Mouse (Mus musculus) midbrain, embryonic 12.5 days (tissue): ENCODE measurements around the gene Zbtb8b. TPM values are rescaled to one million over a fixed set of nuclear protein-coding genes. Genes with fewer than 3 reads are reported as not detected.
"Not testable (repeated sequence)": the region's sequence is repeated elsewhere in the genome, so short reads cannot be mapped to it uniquely, and the experiment has no call there.

Source experiments
- ATAC-seq: fragments of 200-750 bp; cut with Nextera tagmentation; 2 replicates; pipeline ENCODE4 v1.8.0; 2017; ENCODE audit warnings: low read depth, moderate TSS enrichment, moderate library complexity; ENCODE audit not compliant: low FRiP score
- H3K27ac ChIP-seq: fragments of 300-500 bp; sonication (generic); replicated peaks from 2 replicates; pipeline ENCODE4 v1.5.1; 2016; ENCODE audit warnings: mild to moderate bottlenecking
- H3K27me3 ChIP-seq: fragments of 300-500 bp; sonication (generic); 2 replicates; pipeline ENCODE4 v1.6.1; 2016; ENCODE audit warnings: mild to moderate bottlenecking
- H3K36me3 ChIP-seq: fragments of 300-500 bp; sonication (generic); 2 replicates; pipeline ENCODE4 v1.6.1; 2016
- H3K4me1 ChIP-seq: fragments of 300-500 bp; sonication (generic); 2 replicates; pipeline ENCODE4 v1.6.1; 2016
- H3K4me2 ChIP-seq: fragments of 300-500 bp; sonication (generic); replicated peaks from 2 replicates; pipeline ENCODE4 v1.6.1; 2016; ENCODE audit warnings: mild to moderate bottlenecking, moderate library complexity
- H3K4me3 ChIP-seq: fragments of 300-500 bp; sonication (generic); 2 replicates; pipeline ENCODE4 v1.5.1; 2016; ENCODE audit warnings: mild to moderate bottlenecking
- H3K9ac ChIP-seq: fragments of 300-500 bp; sonication (generic); replicated peaks from 2 replicates; pipeline ENCODE4 v1.6.1; 2016; ENCODE audit warnings: mild to moderate bottlenecking, moderate library complexity
- H3K9me3 ChIP-seq: fragments of 300-500 bp; sonication (generic); 2 replicates; pipeline ENCODE4 v1.6.1; 2016; ENCODE audit warnings: mild to moderate bottlenecking
- WGBS: fragments of 180-500 bp; shearing (Covaris S2); methylation state at CpG from one replicate; pipeline ENCODE4 v1.1.7; 2016; 5-methylcytosine and 5-hydroxymethylcytosine counted together
- polyA plus RNA-seq: library from polyadenylated mRNA; unstranded; fragments of >200 nt; fragmentation: Nextera tagmentation; extraction: Ambion mirVana; gene quantifications from 2 replicates; pipeline ENCODE4 v1.2.1, GENCODE M21; 2016

Gene Zbtb8b
- 4.1 and 5.0 TPM in 2 replicates for polyA plus RNA-seq

GRCm38 (mm10) chr4:129440340-129441063 lies at the start of gene Zbtb8b:
Zbtb8b (minus strand) TSS chr4:129440853.
- peak within 1 kb of the TSS; percentile 57 for H3K9ac ChIP-seq
- H3K4me2 ChIP-seq, result peak within 1 kb of the TSS; percentile 60
- peaks cover 6% of the 10 kb centered on the region; the same call in 1 of the 2 replicates for H3K4me1 ChIP-seq
- peak; percentile 87 for ATAC-seq
- no peaks in the 10 kb centered on the region for H3K36me3 ChIP-seq
- H3K27ac ChIP-seq, result no peak within 1 kb of the TSS
- peaks cover 41% of the 10 kb centered on the region for H3K27me3 ChIP-seq
- WGBS, result 1% methylated on average over 33 of the region's 33 CpGs
- no peaks in the 10 kb centered on the region for H3K9me3 ChIP-seq
- H3K4me3 ChIP-seq, result peak within 1 kb of the TSS; percentile 52

GRCm38 (mm10) chr4:129481090-129481489 lies 40.4 kb upstream of the Zbtb8b start:
- Histone ChIP-seq H3K9ac (no peak overlapping the region), H3K4me2 (no peak overlapping the region), H3K4me1 (no peaks in the 10 kb centered on the region), H3K36me3 (peaks cover 90% of the 10 kb centered on the region), H3K9me3 (no peaks in the 10 kb centered on the region), H3K27ac (no peak overlapping the region), H3K27me3 (no peaks in the 10 kb centered on the region), H3K4me3 (no peak overlapping the region)
- no peak for ATAC-seq
- WGBS, result 93% methylated on average over 1 of the region's 1 CpGs

- H3K36me3 ChIP-seq, result peaks cover 88% of the 10 kb centered on the region
- no peaks in the 10 kb centered on the region for H3K9me3 ChIP-seq
- H3K4me2 ChIP-seq, result no peak overlapping the region
- H3K9ac ChIP-seq, result no peak overlapping the region
- no peaks in the 10 kb centered on the region for H3K27me3 ChIP-seq
- WGBS, result 90% methylated on average over 3 of the region's 3 CpGs
- H3K4me3 ChIP-seq, result no peak overlapping the region
- ATAC-seq, result no peak
- H3K27ac ChIP-seq, result no peak overlapping the region
- no peaks in the 10 kb centered on the region for H3K4me1 ChIP-seq
Observed at GRCm38 (mm10) chr4:129479863-129480262, 39.2 kb upstream of the Zbtb8b start.

- H3K36me3 ChIP-seq, result peaks cover 90% of the 10 kb centered on the region
- H3K9ac ChIP-seq, result no peak overlapping the region
- H3K4me2 ChIP-seq, result no peak overlapping the region
- no peak overlapping the region for H3K27ac ChIP-seq
- H3K27me3 ChIP-seq, result no peaks in the 10 kb centered on the region
- 94% methylated on average over 11 of the region's 11 CpGs for WGBS
- H3K4me3 ChIP-seq, result no peak overlapping the region
- no peak for ATAC-seq
- no peaks in the 10 kb centered on the region for H3K9me3 ChIP-seq
- H3K4me1 ChIP-seq, result no peaks in the 10 kb centered on the region
Observed at GRCm38 (mm10) chr4:129476047-129476446, 35.4 kb upstream of the Zbtb8b start.

GRCm38 (mm10) chr4:129464286-129464815 lies 23.7 kb upstream of the Zbtb8b start:
- Histone ChIP-seq H3K9me3 (no peaks in the 10 kb centered on the region), H3K27me3 (no peaks in the 10 kb centered on the region), H3K36me3 (peaks cover 54% of the 10 kb centered on the region), H3K4me3 (no peak overlapping the region), H3K4me2 (no peak overlapping the region), H3K4me1 (peaks cover 11% of the 10 kb centered on the region), H3K9ac (no peak overlapping the region), H3K27ac (no peak overlapping the region)
- no peak for ATAC-seq
- 77% methylated on average over 4 of the region's 4 CpGs for WGBS

- no peak overlapping the region for H3K9ac ChIP-seq
- WGBS, result 87% methylated on average over 24 of the region's 24 CpGs
- 0 out of 2 replicates have a peak overlapping the region, but pooled peaks have one; percentile 87 for H3K4me2 ChIP-seq
Observed at GRCm38 (mm10) chr4:129463097-129464059, 22.7 kb upstream of the Zbtb8b start.

GRCm38 (mm10) chr4:129462118-129462517 lies 21.5 kb upstream of the Zbtb8b start:
- Histone ChIP-seq H3K36me3 (peaks cover 32% of the 10 kb centered on the region), H3K4me3 (peak overlapping the region; percentile 77), H3K27me3 (no peaks in the 10 kb centered on the region), H3K9me3 (no peaks in the 10 kb centered on the region), H3K27ac (no peak overlapping the region), H3K4me1 (peaks cover 11% of the 10 kb centered on the region), H3K9ac (peak overlapping the region; percentile 80), H3K4me2 (peak overlapping the region; percentile 87)
- no peak for ATAC-seq
- WGBS, result 49% methylated on average over 3 of the region's 3 CpGs

More at GRCm38 (mm10) chr4:129463097-129464059, 22.7 kb upstream of the Zbtb8b start:
- no peak overlapping the region for H3K4me3 ChIP-seq
- peaks cover 11% of the 10 kb centered on the region for H3K4me1 ChIP-seq
- no peak overlapping the region for H3K27ac ChIP-seq
- no peak for ATAC-seq
- no peaks in the 10 kb centered on the region for H3K27me3 ChIP-seq
- no peaks in the 10 kb centered on the region for H3K9me3 ChIP-seq
- H3K36me3 ChIP-seq, result peaks cover 44% of the 10 kb centered on the region

- peak within 1 kb of the TSS; percentile 77 for H3K4me3 ChIP-seq
- H3K27ac ChIP-seq, result peak within 1 kb of the TSS; percentile 94
- H3K9me3 ChIP-seq, result no peaks in the 10 kb centered on the region
- H3K9ac ChIP-seq, result peak within 1 kb of the TSS; percentile 80
- H3K27me3 ChIP-seq, result no peaks in the 10 kb centered on the region
- peak; percentile 99 for ATAC-seq
- H3K4me1 ChIP-seq, result peaks cover 11% of the 10 kb centered on the region
- peaks cover 24% of the 10 kb centered on the region for H3K36me3 ChIP-seq
- WGBS, result under 1% methylated on average over 45 of the region's 46 CpGs
- peak within 1 kb of the TSS; percentile 87 for H3K4me2 ChIP-seq
Observed at GRCm38 (mm10) chr4:129461183-129461960, 20.7 kb upstream of the Zbtb8b start, which contains the start of gene Bsdc1. Bsdc1 (plus strand) TSS chr4:129461581.

GRCm38 (mm10) chr4:129460827-129461182 lies 20.2 kb upstream of the Zbtb8b start:
- peak overlapping the region; percentile 63 for H3K4me2 ChIP-seq
- no peaks in the 10 kb centered on the region for H3K9me3 ChIP-seq
- peak; percentile 27; the same call in 1 of the 2 replicates for ATAC-seq
- peaks cover 11% of the 10 kb centered on the region for H3K4me1 ChIP-seq
- peaks cover 18% of the 10 kb centered on the region for H3K36me3 ChIP-seq
- H3K27me3 ChIP-seq, result no peaks in the 10 kb centered on the region
- peak overlapping the region; percentile 94 for H3K27ac ChIP-seq
- H3K4me3 ChIP-seq, result peak overlapping the region; percentile 77
- 2% methylated on average over 4 of the region's 4 CpGs for WGBS
- H3K9ac ChIP-seq, result peak overlapping the region; percentile 69

- Histone ChIP-seq H3K4me2 (no peak overlapping the region), H3K4me1 (peaks cover 11% of the 10 kb centered on the region), H3K9ac (no peak overlapping the region), H3K4me3 (no peak overlapping the region), H3K9me3 (no peaks in the 10 kb centered on the region), H3K27ac (no peak overlapping the region), H3K27me3 (no peaks in the 10 kb centered on the region), H3K36me3 (0 out of 2 replicates have a peak, but pooled peaks cover 8% of the 10 kb centered on the region)
- no peak for ATAC-seq
- 95% methylated on average over 3 of the region's 3 CpGs for WGBS
Observed at GRCm38 (mm10) chr4:129459726-129460125, 19.1 kb upstream of the Zbtb8b start.

GRCm38 (mm10) chr4:129457311-129457710 lies 16.7 kb upstream of the Zbtb8b start:
- H3K27ac ChIP-seq, H3K4me3 ChIP-seq, H3K27me3 ChIP-seq, ATAC-seq, H3K36me3 ChIP-seq, H3K9me3 ChIP-seq, H3K4me1 ChIP-seq, H3K4me2 ChIP-seq, H3K9ac ChIP-seq: not testable (repeated sequence)
- 71% methylated on average over 2 of the region's 2 CpGs for WGBS
